ENCODE assay signal across 24 mouse cellular contexts in genomic region chr12:50281615-50282014, GRCm38 (mm10).
DNase-seq lines count a peak whose midpoint lies in the region; ATAC-seq and TF ChIP-seq lines count a peak whose summit lies in the region.
"Had no signal": no experiment of that assay in that cellular context is flagged by ENCODE, and none has a peak within 500 bp of the region (broad histone marks: within the 10 kb centered on the region; RNA-seq: fewer than 3 reads in every experiment).

No protein-coding gene starts in this region.

- WGBS in lung, embryonic 14.5 days, result 59% methylated on average over 1 of the region's 1 CpGs

- ATAC-seq in lung, embryonic 14.5 days (ENCODE audit: insufficient read depth), result no peak
- no peak for ATAC-seq in erythroblast, adult 5-6 weeks (replicated peaks; ENCODE audit: low FRiP score, poor library complexity, severe bottlenecking)
- ATAC-seq: lung, postnatal 0 days had no signal

- H3K27me3 ChIP-seq in lung, embryonic 14.5 days (ENCODE audit: insufficient read depth, low read length), result no peaks in the 10 kb centered on the region
- H3K27me3 ChIP-seq: forebrain, embryonic 12.5 days; heart, embryonic 15.5 days; midbrain, embryonic 12.5 days; neural tube, embryonic 13.5 days had no signal

- no peaks in the 10 kb centered on the region for H3K9me3 ChIP-seq in lung, embryonic 14.5 days (ENCODE audit: low read depth, low read length)
- H3K9me3 ChIP-seq: forebrain, embryonic 12.5 days; heart, embryonic 15.5 days; midbrain, embryonic 12.5 days; neural tube, embryonic 13.5 days had no signal

- H3K4me3 ChIP-seq in lung, embryonic 14.5 days (ENCODE audit: low read depth, low read length), result no peak overlapping the region
- H3K4me3 ChIP-seq: forebrain, embryonic 12.5 days; heart, embryonic 15.5 days; midbrain, embryonic 12.5 days; myocyte; neural tube, embryonic 13.5 days had no signal

- TF ChIP-seq CTCF in lung, embryonic 14.5 days (IDR thresholded peaks at IDR 0.05; ENCODE audit: low read depth), result no peak

- no peak overlapping the region for H3K27ac ChIP-seq in lung, embryonic 14.5 days (ENCODE audit: low read depth)
- H3K27ac ChIP-seq: forebrain, embryonic 12.5 days; heart, embryonic 15.5 days; hindbrain, embryonic 14.5 days; midbrain, embryonic 12.5 days; neural tube, embryonic 13.5 days had no signal

- no peak overlapping the region for H3K4me2 ChIP-seq in lung, embryonic 14.5 days
- H3K4me2 ChIP-seq: forebrain, embryonic 12.5 days; heart, embryonic 15.5 days; hindbrain, embryonic 14.5 days; midbrain, embryonic 12.5 days; neural tube, embryonic 13.5 days had no signal

- no peak overlapping the region for H3K9ac ChIP-seq in lung, embryonic 14.5 days
- H3K9ac ChIP-seq: forebrain, embryonic 12.5 days; heart, embryonic 15.5 days; hindbrain, embryonic 14.5 days; midbrain, embryonic 12.5 days; neural tube, embryonic 13.5 days had no signal

- no peaks in the 10 kb centered on the region for H3K4me1 ChIP-seq in lung, embryonic 14.5 days (ENCODE audit: insufficient read depth)
- H3K4me1 ChIP-seq: forebrain, embryonic 12.5 days; heart, embryonic 15.5 days; midbrain, embryonic 12.5 days; neural tube, embryonic 13.5 days had no signal

- H3K36me3 ChIP-seq in lung, embryonic 14.5 days (ENCODE audit: insufficient read depth), result no peaks in the 10 kb centered on the region
- H3K36me3 ChIP-seq: forebrain, embryonic 12.5 days; heart, embryonic 15.5 days; midbrain, embryonic 12.5 days; neural tube, embryonic 13.5 days had no signal

- DNase-seq in layer of hippocampus, adult 11-12 months (ENCODE audit: low spot score), result peak; percentile 35
- DNase-seq in layer of hippocampus, postnatal 10 days (ENCODE audit: low spot score in 2 of 2), result no peak
- peak; percentile 15 for DNase-seq in lung, embryonic 14.5 days
- no peak for DNase-seq in lung, postnatal 10 days
- peak; percentile 22 for DNase-seq in Muller cell, postnatal 12 days (ENCODE audit: inconsistent ontology term)
- DNase-seq in brain, adult 2 months (ENCODE audit: low read depth, low spot score), result peak; percentile 37
- no peak for DNase-seq in testis, postnatal 14 days (ENCODE audit: low spot score)
- DNase-seq: adrenal gland, postnatal 25 days; cerebellum, adult 18-20 months; cerebellum, postnatal 14 days; heart, postnatal 36 days; kidney, adult 9 months; kidney, postnatal 36 days; right cerebral cortex, adult 18-20 months; right cerebral cortex, postnatal 4 days; thymus, adult 2 months had no signal

Comparison
In these comparisons a context has a peak if more than half of its experiments do, and no peak if none do; other contexts are left out.
1. DNase-seq: peak in layer of hippocampus, adult 11-12 months (single experiment), lung, embryonic 14.5 days (single experiment), Muller cell, postnatal 12 days (single experiment) and brain, adult 2 months (single experiment); none in layer of hippocampus, postnatal 10 days (0 of 2), lung, postnatal 10 days (single experiment) and testis, postnatal 14 days (single experiment).